Mouse (Mus musculus) stomach, postnatal 0 days (tissue): Measurements from ENCODE around the gene Tango6. TPM values are rescaled to one million over a fixed set of nuclear protein-coding genes. Genes with fewer than 3 reads are reported as not detected.

ENCODE experiments used
- ATAC-seq: fragments of 200-750 bp; cut with Nextera tagmentation; 2 replicates; pipeline ENCODE4 v1.8.0; 2017; ENCODE audit not compliant: low FRiP score, low TSS enrichment
- DNase-seq: peaks from one replicate; pipeline ENCODE4 v3.0.0-alpha.2; 2016; ENCODE audit warnings: low spot score
- H3K27ac ChIP-seq: fragments of 300-500 bp; sonication (generic); replicated peaks from 2 replicates; pipeline ENCODE4 v1.5.1; 2014; ENCODE audit warnings: mild to moderate bottlenecking, control low read depth
- H3K27me3 ChIP-seq: fragments of 300-500 bp; sonication (generic); 2 replicates; pipeline ENCODE4 v1.6.1; 2014; ENCODE audit warnings: low read length; ENCODE audit not compliant: control insufficient read depth, insufficient read depth
- H3K36me3 ChIP-seq: fragments of 300-500 bp; sonication (generic); 2 replicates; pipeline ENCODE4 v1.6.1; 2014; ENCODE audit warnings: low read length, mixed read lengths; ENCODE audit not compliant: control insufficient read depth, insufficient read depth
- H3K4me1 ChIP-seq: fragments of 300-500 bp; sonication (generic); replicated peaks from 2 replicates; pipeline ENCODE4 v1.6.1; 2014; ENCODE audit warnings: antibody characterized with exemption; ENCODE audit not compliant: control insufficient read depth, insufficient read depth
- H3K4me2 ChIP-seq: fragments of 300-500 bp; sonication (generic); replicated peaks from 2 replicates; pipeline ENCODE4 v1.6.1; 2014; ENCODE audit warnings: low read depth, mild to moderate bottlenecking, control low read depth, moderate library complexity
- H3K4me3 ChIP-seq: fragments of 300-500 bp; sonication (generic); 2 replicates; pipeline ENCODE4 v1.5.1; 2014; ENCODE audit warnings: low read depth, low read length, control low read depth
- H3K9ac ChIP-seq: fragments of 300-500 bp; sonication (generic); 2 replicates; pipeline ENCODE4 v1.6.1; 2014; ENCODE audit warnings: mild to moderate bottlenecking, low read length, control low read depth, mixed read lengths
- H3K9me3 ChIP-seq: fragments of 300-500 bp; sonication (generic); 2 replicates; pipeline ENCODE4 v1.6.1; 2016; ENCODE audit warnings: low read length; ENCODE audit not compliant: control insufficient read depth
- CTCF ChIP-seq: IDR thresholded peaks from 2 replicates; pipeline ENCODE4 v1.5.1; 2016; ENCODE audit warnings: antibody characterized with exemption, low read depth, mild to moderate bottlenecking, moderate library complexity
- EP300 ChIP-seq: optimal IDR thresholded peaks from 2 replicates; pipeline ENCODE3; 2016; ENCODE audit warnings: antibody characterized with exemption
- WGBS: fragments of 180-500 bp; shearing (Covaris S2); extraction: QIAGEN DNeasy Blood & Tissue Kit; methylation state at CpG from one replicate; pipeline ENCODE4 v1.1.7; 2014; 5-methylcytosine and 5-hydroxymethylcytosine counted together
- polyA plus RNA-seq: library from polyadenylated mRNA; unstranded; fragments of >200 nt; fragmentation: Nextera tagmentation; extraction: Ambion mirVana; gene quantifications from 2 replicates; pipeline ENCODE4 v1.2.1, GENCODE M21; 2015

Tango6 gene
- polyA plus RNA-seq, 1 experiment from 2014 or later = 3.0 TPM

DNA sequence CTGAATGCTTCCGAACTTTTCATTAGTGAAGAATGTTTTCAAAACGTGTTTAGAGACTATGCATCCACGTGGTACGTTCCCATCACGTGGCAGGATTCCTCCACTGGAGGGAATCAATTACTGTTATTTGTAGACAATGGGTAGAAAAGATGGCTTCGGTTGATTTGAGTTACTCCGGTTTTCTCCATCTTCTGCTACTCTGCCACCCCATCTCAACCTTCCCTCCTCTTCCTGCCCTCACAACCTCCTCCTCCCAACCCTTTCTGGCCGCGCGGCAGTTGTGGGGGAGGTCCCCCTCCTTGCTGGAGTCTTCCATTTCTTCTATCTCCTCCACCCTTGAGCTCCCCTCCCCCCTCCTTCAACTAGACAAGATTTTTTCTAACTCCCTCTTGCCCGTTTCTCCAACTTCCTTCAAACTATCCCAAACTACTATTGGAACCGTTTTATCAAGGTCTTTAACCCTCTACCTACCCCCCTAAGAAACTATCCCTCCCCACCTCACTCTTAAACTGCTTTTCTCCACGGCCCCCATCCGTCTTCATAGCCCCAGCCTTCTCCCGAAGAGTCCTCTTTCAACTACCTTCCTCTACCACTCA lies 209.4 kb downstream of the Tango6 start:
- Histone ChIP-seq H3K36me3 (no peaks in the 10 kb centered on the region), H3K4me2 (peak overlapping the region; percentile 83), H3K27ac (peak overlapping the region; percentile 96), H3K9ac (peak overlapping the region; percentile 95), H3K9me3 (no peaks in the 10 kb centered on the region), H3K4me3 (peak overlapping the region; percentile 95), H3K27me3 (no peaks in the 10 kb centered on the region), H3K4me1 (no peaks in the 10 kb centered on the region)
- TF ChIP-seq CTCF (no peak), EP300 (no peak)
- DNase-seq (peak; percentile 33), ATAC-seq (no peak)
- WGBS = under 1% methylated on average over 15 of the region's 15 CpGs

DNA sequence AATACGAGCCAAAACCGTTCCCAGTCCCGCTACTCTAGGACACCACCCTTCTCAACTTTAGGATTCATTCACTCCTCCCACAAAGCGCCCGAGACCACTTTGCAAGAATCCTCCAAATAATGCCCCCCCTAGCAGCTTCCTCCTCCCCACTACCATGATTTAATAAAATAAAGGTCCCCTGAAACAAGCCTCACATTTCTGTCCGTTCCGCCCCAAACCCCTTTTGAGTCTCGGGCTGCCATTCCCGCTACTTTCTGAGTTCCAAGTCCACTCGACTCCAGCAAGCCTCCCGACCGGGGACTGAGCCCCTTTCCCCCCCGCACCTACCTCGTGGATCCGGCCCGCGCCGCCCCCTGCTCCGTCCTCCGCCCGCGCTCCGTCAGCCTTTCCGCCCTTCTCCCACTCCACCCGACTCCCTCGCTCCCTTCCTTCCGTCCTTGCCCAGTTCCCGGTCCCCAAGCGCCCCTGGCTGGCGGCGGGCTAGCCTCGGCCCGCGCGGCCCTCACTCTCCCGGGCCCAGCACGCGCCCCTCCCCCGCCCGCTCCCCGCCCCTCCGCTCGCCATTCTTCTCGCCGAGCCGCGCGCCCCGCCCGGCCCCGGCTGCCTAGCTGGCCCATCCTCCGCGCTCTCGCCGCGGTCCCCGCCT lies 210.1 kb downstream of the Tango6 start:
- peak; percentile 76 for ATAC-seq
- no peak for TF ChIP-seq CTCF

GRCm38 (mm10) chr8:106893481-106894156 lies 210.8 kb downstream of the Tango6 start, which contains the start of gene Utp4:
Gene Utp4, plus strand, starts transcription at chr8:106893636.
- H3K27me3 ChIP-seq = no peaks in the 10 kb centered on the region
- peak within 1 kb of the TSS; percentile 95 for H3K9ac ChIP-seq
- H3K4me2 ChIP-seq = peak within 1 kb of the TSS; percentile 83
- TF ChIP-seq CTCF (no peak), EP300 (no peak)
- no peaks in the 10 kb centered on the region for H3K9me3 ChIP-seq
- peak; percentile 90 for DNase-seq
- under 1% methylated on average over 55 of the region's 63 CpGs for whole genome bisulfite sequencing
- peak within 1 kb of the TSS; percentile 96 for H3K27ac ChIP-seq
- peak within 1 kb of the TSS; percentile 95 for H3K4me3 ChIP-seq
- H3K4me1 ChIP-seq = no peaks in the 10 kb centered on the region
- peak; percentile 96 for ATAC-seq
- 0 out of 2 replicates have a peak, but pooled peaks cover 2% of the 10 kb centered on the region for H3K36me3 ChIP-seq

More for the DNA sequence above, 210.1 kb downstream of the Tango6 start:
- DNase-seq = no peak
- Histone ChIP-seq H3K4me3 (peak overlapping the region; percentile 95), H3K27ac (peak overlapping the region; percentile 96), H3K4me1 (no peaks in the 10 kb centered on the region), H3K36me3 (no peaks in the 10 kb centered on the region), H3K9me3 (no peaks in the 10 kb centered on the region), H3K9ac (peak overlapping the region; percentile 95), H3K27me3 (no peaks in the 10 kb centered on the region), H3K4me2 (peak overlapping the region; percentile 83)
- 1% methylated on average over 54 of the region's 57 CpGs for WGBS

GRCm38 (mm10) chr8:106899473-106899872 lies 216.6 kb downstream of the Tango6 start:
- ATAC-seq = no peak
- no peak for DNase-seq
- no peaks in the 10 kb centered on the region for H3K4me1 ChIP-seq
- H3K36me3 ChIP-seq = peaks cover 16% of the 10 kb centered on the region
- no peaks in the 10 kb centered on the region for H3K27me3 ChIP-seq
- H3K27ac ChIP-seq = no peak overlapping the region
- H3K9ac ChIP-seq = no peak overlapping the region
- H3K9me3 ChIP-seq = no peaks in the 10 kb centered on the region
- no peak overlapping the region for H3K4me3 ChIP-seq
- WGBS = 89% methylated on average over 5 of the region's 5 CpGs
- TF ChIP-seq EP300 (no peak), CTCF (no peak)
- H3K4me2 ChIP-seq = no peak overlapping the region

Other genes starting within 250 kb of the Tango6 start
- gene 6030452D12Rik, start 182.5 kb upstream of the Tango6 start, polyA plus RNA-seq = not detected in 2 replicates
- 8.0 and 8.1 TPM in 2 replicates for gene Cdh3, start 172.2 kb upstream of the Tango6 start, polyA plus RNA-seq
- 13.8 and 14.2 TPM in 2 replicates for gene Gm10073, start 109.6 kb upstream of the Tango6 start, polyA plus RNA-seq
- 118 and 131 TPM in 2 replicates for gene Cdh1, start 79.7 kb upstream of the Tango6 start, polyA plus RNA-seq
- gene Has3, start 187.2 kb downstream of the Tango6 start, polyA plus RNA-seq = 0.28 and 0.40 TPM in 2 replicates
- gene Utp4, start 210.6 kb downstream of the Tango6 start, polyA plus RNA-seq = 30.4 and 33.7 TPM in 2 replicates